Mouse (Mus musculus) 3134 (cell line): ENCODE results near the gene Ccdc12.

ENCODE experiments used
- DNase-seq: peaks from one replicate; pipeline ENCODE4 v3.0.0-alpha.2; 2011; ENCODE audit warnings: low spot score; ENCODE audit not compliant: insufficient read length; ENCODE audit errors: extremely low read depth

Gene Ccdc12

DNA sequence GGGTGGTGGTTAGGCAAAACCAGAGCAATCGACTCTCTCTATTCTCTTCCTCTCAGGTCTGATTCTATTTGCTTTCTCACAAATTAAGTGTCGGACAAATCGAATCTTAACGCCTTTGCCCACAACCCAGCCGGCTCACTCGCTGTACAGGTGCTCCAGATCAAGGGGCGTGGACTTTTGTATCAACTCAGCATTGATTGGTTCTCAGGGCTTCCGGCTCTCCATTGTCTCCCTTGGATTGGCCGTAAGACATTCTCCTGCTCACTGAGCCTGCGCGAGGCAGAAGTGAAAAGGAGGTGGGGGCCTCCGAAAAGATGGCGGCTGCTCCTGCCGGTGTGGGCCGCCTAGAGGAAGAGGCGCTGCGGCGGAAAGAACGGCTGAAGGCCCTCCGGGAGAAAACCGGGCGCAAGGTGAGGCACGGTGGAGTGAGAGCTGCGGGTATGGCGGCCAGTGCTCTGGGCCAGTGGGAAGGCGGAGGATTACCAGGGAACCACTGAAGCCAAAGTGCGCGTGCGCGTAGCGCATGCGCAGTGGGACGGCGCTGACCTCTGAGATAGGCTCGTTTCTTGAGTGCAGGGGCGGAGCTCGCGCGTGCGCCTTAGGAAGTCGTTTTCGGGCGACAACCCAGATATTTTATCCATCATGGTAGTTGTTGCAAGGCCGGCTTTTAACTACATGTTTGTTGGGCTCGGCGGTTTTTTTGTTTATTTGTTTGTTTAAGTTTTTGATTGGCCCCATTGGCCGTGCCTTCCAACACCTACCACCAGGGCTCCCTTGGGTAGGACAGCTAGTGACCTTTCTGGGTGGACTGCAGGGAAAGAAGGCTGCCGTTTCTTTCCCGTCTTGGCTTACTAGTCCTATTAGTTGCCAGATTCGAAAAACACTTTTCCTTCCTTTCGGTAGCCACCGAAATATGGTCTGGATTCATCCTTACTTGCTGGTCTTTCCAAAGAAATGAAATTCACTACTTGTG lies at the start of gene Ccdc12:
TSS of gene Ccdc12 (plus strand) at position 255 of the 973 bp plus-strand sequence.
- DNase-seq = peak; percentile 95

- no peak for DNase-seq
Measured at GRCm38 (mm10) chr9:110611471-110611870, 44.8 kb upstream of the Ccdc12 start.

GRCm38 (mm10) chr9:110617081-110617480 lies 39.2 kb upstream of the Ccdc12 start:
- no peak for DNase-seq

DNA sequence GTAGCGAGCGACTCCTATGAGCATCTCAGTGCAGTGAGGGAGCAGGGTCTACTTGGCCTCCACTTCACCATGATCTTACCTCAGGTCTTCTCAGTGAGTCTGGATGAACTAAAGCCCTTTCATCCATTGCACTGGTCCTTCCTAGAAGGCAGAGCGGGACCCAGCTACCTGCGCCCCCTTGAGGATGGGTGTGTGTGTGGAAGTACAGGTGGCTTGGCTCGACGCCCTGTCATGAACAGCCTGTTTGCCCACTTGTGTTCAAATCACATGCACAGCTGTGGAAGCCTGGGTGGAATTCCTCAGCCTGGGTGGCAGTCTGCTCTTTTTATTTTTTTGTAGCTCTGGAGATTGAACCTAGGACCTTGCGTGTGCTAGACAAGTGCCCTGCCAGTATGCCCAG lies 36.1 kb upstream of the Ccdc12 start:
- DNase-seq = no peak

- no peak for DNase-seq
Measured at GRCm38 (mm10) chr9:110620685-110621084, 35.6 kb upstream of the Ccdc12 start.

DNA sequence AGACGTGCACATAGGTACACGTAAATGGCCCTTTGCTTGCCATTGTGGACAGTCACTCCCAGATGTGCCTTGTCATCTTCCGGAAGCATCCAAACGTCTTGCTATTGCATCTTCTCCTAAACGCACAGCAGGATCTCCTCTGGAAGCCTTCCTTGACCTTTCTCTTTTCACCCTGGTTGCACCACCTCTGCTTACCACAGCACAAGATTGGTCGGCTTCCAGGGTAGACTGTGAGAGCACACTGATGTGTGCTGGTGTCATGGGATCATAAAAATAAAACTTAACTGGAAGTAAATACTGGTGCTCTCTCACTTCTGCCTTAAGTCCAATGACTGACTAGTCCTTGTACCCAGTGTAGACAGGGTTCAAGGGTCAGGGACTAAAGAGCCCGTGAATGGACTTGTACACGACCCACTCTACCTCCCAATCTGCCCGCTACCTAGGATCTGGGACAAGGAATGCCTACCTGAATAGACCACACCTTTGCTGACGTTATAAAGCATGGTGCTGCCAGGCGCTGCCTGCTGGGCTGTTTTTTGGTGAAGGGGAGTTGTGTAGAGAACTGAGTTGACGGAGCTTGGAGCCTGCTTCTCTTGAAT lies 33.6 kb upstream of the Ccdc12 start:
- DNase-seq = no peak

DNA sequence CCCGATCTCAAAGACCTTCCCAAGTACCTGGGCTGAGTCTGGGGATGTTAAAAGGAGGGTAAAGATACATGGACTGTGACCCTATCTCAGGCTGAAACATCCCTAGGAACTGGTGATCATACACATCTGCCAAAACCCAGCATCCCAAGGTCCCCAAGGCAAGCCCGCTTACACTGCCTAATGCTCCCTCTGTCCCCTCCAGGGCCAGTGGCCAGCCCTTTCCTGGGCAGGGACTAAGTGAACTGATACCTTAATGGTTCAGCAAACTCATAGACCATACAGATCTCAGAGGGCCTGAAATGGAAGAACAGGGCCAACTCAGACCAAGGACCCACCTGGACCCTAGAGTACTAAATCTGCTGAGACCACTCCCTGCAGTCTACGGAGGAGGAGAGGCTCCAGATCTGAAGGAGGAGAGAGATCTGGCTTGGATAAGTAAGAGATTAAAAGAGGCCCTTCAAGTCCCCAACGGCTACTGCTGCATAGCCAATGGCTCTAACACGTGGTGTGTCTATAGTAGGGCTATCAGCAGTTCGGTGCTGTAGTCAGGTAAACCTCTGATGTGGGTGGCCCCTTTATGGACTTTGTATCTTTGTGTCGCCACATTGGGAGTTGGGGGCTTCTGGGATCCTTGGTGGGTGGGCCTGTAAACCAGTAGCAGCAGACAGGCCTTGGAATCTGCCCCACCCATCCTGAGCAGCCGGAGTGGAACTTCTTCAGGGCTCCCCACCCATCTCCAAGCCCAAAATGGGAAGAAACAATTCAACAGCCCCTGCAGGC lies 32.7 kb upstream of the Ccdc12 start:
- no peak for DNase-seq

DNA sequence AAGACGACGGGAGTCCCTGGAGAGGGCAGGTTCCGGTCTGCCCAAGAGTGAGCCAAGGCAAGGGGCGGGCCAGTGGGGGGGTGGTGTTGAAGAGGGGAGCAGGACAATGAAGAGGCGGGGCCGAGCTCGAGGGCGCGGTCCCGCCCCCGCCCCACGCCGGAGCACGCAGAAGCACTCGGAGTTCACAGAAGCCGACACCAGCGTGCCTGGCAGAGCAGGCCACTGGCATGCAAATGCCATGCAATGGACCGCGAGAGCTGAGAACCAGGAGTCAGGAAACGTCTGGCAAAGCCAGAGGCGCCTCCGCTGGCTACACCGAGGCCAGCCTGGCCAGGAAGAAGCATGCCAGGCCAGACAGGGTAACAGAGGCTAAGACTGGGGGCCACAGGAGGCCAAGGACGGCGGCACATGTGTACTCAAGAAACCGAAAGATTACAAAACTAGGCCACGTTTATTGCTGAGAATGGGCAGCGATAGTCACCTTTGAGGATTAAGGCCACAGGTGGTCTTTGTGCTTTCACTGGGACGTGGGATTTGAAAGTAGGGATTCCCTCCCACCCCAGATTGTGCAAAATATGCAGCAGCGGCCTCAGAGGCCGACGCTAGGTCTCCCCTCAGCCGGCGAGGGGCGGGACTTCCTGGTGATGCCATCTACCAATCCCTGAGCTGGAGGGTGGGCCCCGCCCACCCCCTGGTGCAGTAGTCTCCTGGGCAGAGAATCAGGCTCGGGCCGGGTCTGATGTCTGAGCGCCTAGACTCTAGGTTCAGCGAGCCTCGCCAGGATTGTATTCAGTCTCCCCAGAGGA lies 31.7 kb upstream of the Ccdc12 start, which contains the start of gene Nradd:
TSS of gene Nradd (minus strand) at position 92 of the 806 bp plus-strand sequence.
- peak; percentile 98 for DNase-seq

DNA sequence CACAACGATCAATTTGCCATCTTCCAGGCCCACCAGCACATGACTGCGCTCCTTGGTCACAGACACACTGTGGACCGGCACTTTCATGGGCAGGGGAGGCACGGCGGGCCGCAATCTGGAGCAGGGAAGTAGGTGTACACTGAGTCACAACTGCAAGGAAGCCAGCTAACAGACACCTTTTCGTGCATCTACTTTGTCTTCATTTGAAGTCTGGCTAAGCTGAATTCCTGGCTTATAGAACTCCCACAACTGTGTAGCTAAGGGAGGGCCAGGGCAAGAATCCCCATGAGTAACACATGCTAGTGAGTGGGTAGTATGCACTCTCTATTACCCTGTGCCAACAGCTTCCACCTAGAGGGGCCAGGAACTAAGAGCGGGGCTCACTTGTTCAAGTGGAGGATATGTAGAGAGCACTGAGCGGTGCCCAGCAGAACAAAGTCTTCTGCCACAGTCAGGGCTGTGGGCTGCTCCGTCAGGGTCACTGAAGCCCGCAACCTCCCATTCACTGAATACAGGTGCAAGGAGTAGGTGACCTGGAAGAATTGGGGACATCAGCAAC lies 30.9 kb upstream of the Ccdc12 start:
- DNase-seq = no peak

GRCm38 (mm10) chr9:110630171-110630570 lies 26.1 kb upstream of the Ccdc12 start:
- DNase-seq = no peak

- no peak for DNase-seq
Measured at GRCm38 (mm10) chr9:110631191-110631590, 25.1 kb upstream of the Ccdc12 start.

GRCm38 (mm10) chr9:110631651-110632275 lies 24.5 kb upstream of the Ccdc12 start:
- DNase-seq = no peak

DNA sequence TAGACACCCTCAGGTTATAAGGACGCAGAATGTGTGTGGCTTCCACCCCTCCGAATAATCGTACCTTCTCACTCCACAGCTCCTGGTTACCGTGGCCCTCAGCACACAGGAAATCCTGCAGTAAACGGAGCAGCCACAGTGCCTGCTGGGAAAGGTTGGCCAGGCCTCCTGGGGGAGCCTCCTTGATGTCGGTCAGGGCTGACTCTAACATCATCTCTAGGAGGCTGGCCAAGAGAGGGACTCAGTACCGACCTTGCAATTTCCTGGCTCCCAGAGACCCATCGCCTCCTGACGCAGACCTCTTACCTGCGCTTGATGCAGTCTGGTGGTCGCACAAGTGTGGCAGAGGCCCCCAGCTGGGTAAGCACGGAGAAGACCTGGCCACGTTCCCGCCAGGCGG lies 23.6 kb upstream of the Ccdc12 start:
- no peak for DNase-seq

DNA sequence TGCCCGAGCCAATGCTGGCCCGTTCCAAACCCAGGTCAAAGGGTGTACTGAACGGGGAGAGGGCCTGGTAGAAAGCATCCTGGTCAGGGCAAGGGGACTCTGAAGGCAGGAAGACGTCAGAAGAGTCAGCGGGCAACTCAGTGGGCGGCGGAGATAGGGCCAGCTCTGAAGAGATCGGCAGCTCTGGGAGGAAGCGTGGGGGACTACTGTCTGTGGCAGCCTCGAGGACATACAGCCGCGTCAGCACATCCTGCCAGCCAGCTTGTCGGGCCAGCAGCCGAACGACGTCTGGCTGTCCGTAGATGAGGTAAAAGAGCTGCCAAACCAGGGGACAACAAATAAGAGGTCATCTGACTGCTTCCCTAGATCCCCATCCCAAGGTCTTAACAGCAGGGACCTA lies 22.4 kb upstream of the Ccdc12 start:
- no peak for DNase-seq

GRCm38 (mm10) chr9:110635225-110635624 lies 21.1 kb upstream of the Ccdc12 start:
- DNase-seq = peak; percentile 73

DNA sequence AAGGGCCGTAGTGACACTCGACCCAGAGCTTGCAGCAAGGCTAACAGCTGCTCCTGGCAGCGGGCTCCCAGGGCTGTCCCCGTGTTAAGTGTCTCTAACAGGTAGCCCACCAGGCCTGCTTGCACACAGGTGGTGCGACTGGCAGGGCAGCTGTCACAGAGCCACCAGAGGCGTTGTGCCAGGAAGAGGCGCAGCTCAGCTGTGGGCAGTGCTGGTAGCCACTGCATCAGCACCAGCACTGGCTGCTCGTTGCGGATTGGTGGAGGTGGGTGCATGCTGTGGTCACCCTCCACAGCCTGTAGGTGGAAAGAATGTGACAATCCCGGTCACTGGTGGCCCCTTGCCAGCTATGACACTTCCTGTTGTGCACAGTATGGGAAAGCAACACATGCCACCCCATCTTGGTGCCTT lies 17.7 kb upstream of the Ccdc12 start:
- no peak for DNase-seq

GRCm38 (mm10) chr9:110641006-110641405 lies 15.3 kb upstream of the Ccdc12 start:
- DNase-seq = no peak

GRCm38 (mm10) chr9:110642812-110643524 lies 13.3 kb upstream of the Ccdc12 start:
- DNase-seq = no peak

GRCm38 (mm10) chr9:110643787-110644186 lies 12.5 kb upstream of the Ccdc12 start:
- no peak for DNase-seq
